In the genomic region with DNA sequence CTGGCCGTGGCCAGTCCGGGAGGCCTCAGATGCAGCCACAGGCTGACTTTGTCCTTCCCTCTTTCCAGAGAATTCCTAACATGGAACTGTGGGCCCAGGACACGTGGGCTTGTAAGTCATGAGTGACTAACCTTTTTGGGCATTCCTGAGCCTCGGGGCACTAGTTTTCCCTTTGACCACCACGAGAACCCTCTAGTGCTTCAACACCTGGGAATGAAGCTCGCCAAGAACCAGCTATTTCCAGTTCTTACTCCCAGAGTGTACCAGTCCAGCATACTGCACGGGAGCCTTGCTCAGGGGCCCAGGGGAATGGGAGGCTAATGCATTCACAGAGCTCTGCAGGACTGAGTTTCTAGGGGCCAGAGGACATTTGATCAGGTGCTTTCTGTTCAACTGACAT, we compare ENCODE assay signal across 14 mouse cellular contexts.
"Had no signal": no experiment of that assay in that cellular context is flagged by ENCODE, and none has a peak within 500 bp of the region (broad histone marks: within the 10 kb centered on the region; RNA-seq: fewer than 3 reads in every experiment).

No protein-coding gene starts in this region.

- H3K4me1 ChIP-seq: limb, embryonic 13.5 days; midbrain, embryonic 12.5 days; neural tube, embryonic 13.5 days; stomach, embryonic 15.5 days had no signal

- H3K4me3 ChIP-seq: layer of hippocampus, adult 2 months; limb, embryonic 13.5 days; midbrain, embryonic 12.5 days; neural tube, embryonic 13.5 days; stomach, embryonic 15.5 days had no signal

- H3K27ac ChIP-seq: layer of hippocampus, adult 2 months; limb, embryonic 13.5 days; liver, embryonic 14.5 days; midbrain, embryonic 12.5 days; neural tube, embryonic 13.5 days; stomach, embryonic 15.5 days had no signal

- DNase-seq: left cerebral cortex, postnatal 4 days; lung, adult 18-20 months; retina, postnatal 1 day; right cerebral cortex, postnatal 14 days; thymus, adult 2 months; thymus, postnatal 25 days had no signal

- ATAC-seq: intestine, embryonic 16.5 days; midbrain, embryonic 16.5 days had no signal

- H3K9me3 ChIP-seq: limb, embryonic 13.5 days; midbrain, embryonic 12.5 days; neural tube, embryonic 13.5 days; stomach, embryonic 15.5 days had no signal

- H3K27me3 ChIP-seq: midbrain, embryonic 12.5 days; neural tube, embryonic 13.5 days; stomach, embryonic 15.5 days had no signal

- H3K9ac ChIP-seq: limb, embryonic 13.5 days; liver, embryonic 14.5 days; midbrain, embryonic 12.5 days; neural tube, embryonic 13.5 days; stomach, embryonic 15.5 days had no signal

- H3K4me2 ChIP-seq: limb, embryonic 13.5 days; midbrain, embryonic 12.5 days; neural tube, embryonic 13.5 days; stomach, embryonic 15.5 days had no signal

- H3K36me3 ChIP-seq: limb, embryonic 13.5 days; midbrain, embryonic 12.5 days; neural tube, embryonic 13.5 days; stomach, embryonic 15.5 days had no signal
